ENCODE assay signal across 21 mouse cellular contexts in the genomic region with DNA sequence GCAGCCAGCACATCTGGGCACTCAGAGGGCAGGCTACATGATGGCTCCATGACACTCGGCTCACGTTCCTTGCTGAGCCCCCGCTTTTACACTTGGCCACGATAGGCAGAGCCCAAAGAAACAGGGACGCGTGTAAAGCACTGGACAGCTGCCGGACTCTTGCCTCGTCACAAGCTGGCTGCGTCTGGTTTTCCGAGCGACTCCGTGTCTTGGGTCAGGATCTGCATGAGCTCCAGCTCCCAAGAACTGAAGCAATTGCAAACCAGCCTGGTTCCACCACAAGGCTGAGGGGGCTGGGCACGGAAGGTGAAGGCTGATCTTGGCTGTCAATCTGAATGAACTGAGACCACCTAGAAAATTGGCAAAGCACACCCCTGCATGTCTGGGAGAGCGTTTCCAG.
DNase-seq lines count a peak whose midpoint lies in the region; ATAC-seq lines count a peak whose summit lies in the region.
"Had no signal": no experiment of that assay in that cellular context is flagged by ENCODE, and none has a peak within 500 bp of the region (broad histone marks: within the 10 kb centered on the region; RNA-seq: fewer than 3 reads in every experiment).

No protein-coding gene starts in this region.

- no peak overlapping the region for H3K4me2 ChIP-seq in midbrain, embryonic 11.5 days
- no peak overlapping the region for H3K4me2 ChIP-seq in midbrain, embryonic 13.5 days (replicated peaks)
- H3K4me2 ChIP-seq: forebrain, embryonic 12.5 days; hindbrain, embryonic 15.5 days; neural tube, embryonic 12.5 days had no signal

- no peaks in the 10 kb centered on the region for H3K9me3 ChIP-seq in midbrain, embryonic 11.5 days (ENCODE audit: control insufficient read depth, low read length)
- H3K9me3 ChIP-seq in midbrain, embryonic 13.5 days = no peaks in the 10 kb centered on the region
- H3K9me3 ChIP-seq: forebrain, embryonic 12.5 days; hindbrain, embryonic 15.5 days; neural tube, embryonic 12.5 days had no signal

- no peak overlapping the region for H3K9ac ChIP-seq in midbrain, embryonic 11.5 days (ENCODE audit: low read length)
- H3K9ac ChIP-seq in midbrain, embryonic 13.5 days (replicated peaks) = no peak overlapping the region
- H3K9ac ChIP-seq: forebrain, embryonic 12.5 days; hindbrain, embryonic 15.5 days; neural tube, embryonic 12.5 days had no signal

- WGBS in midbrain, embryonic 11.5 days = 91% methylated on average over 14 of the region's 14 CpGs
- WGBS in midbrain, embryonic 13.5 days = 91% methylated on average over 14 of the region's 14 CpGs

- intact Hi-C loops in gastrocnemius, postnatal 14 days (cut with DNase I; ENCODE audit: low total_unique reads) = loop anchor here (10.0 kb wide), 1 partner anchor 430 kb away; no protein-coding TSS in a partner anchor

- H3K4me1 ChIP-seq in midbrain, embryonic 11.5 days (ENCODE audit: control insufficient read depth, insufficient read depth, low read length) = peaks cover 5% of the 10 kb centered on the region
- H3K4me1 ChIP-seq in midbrain, embryonic 13.5 days (replicated peaks) = peaks cover 23% of the 10 kb centered on the region
- H3K4me1 ChIP-seq: neural tube, embryonic 12.5 days had no signal

- H3K4me3 ChIP-seq in midbrain, embryonic 11.5 days (ENCODE audit: low read depth, low read length) = no peak overlapping the region
- no peak overlapping the region for H3K4me3 ChIP-seq in midbrain, embryonic 13.5 days (replicated peaks)
- H3K4me3 ChIP-seq: erythroblast, embryonic 14.5 days; forebrain, embryonic 12.5 days; hindbrain, embryonic 15.5 days; neural tube, embryonic 12.5 days had no signal

- no peak overlapping the region for H3K27ac ChIP-seq in midbrain, embryonic 11.5 days (ENCODE audit: low read depth, low read length)
- H3K27ac ChIP-seq in midbrain, embryonic 13.5 days = no peak overlapping the region
- H3K27ac ChIP-seq: forebrain, embryonic 12.5 days; hindbrain, embryonic 15.5 days; neural tube, embryonic 12.5 days had no signal

- DNase-seq in cerebellum, postnatal 10 days = peak; percentile 68 to 69
- DNase-seq in cerebellum, adult 9-11 months = no peak
- peak; percentile 19 for DNase-seq in gastrocnemius, postnatal 14 days
- DNase-seq in gastrocnemius, postnatal 25 days = no peak
- DNase-seq in midbrain, embryonic 11.5 days (ENCODE audit: low spot score, missing footprints) = peak; percentile 65
- DNase-seq in lung, postnatal 4 days = peak; percentile 32 to 62
- DNase-seq: adrenal gland, postnatal 10 days; cerebellum, adult 8-10 months; heart, postnatal 4 days; kidney, postnatal 25 days; midbrain, embryonic 14.5 days; right cerebral cortex, postnatal 14 days; spleen, adult 18-20 months; thymus, postnatal 14 days had no signal

- no peaks in the 10 kb centered on the region for H3K27me3 ChIP-seq in midbrain, embryonic 11.5 days (ENCODE audit: control insufficient read depth, insufficient read depth, low read length)
- H3K27me3 ChIP-seq in midbrain, embryonic 13.5 days = peaks cover 3% of the 10 kb centered on the region; the same call in 1 of the 2 replicates
- H3K27me3 ChIP-seq: forebrain, embryonic 12.5 days; hindbrain, embryonic 15.5 days; neural tube, embryonic 12.5 days had no signal

- H3K36me3 ChIP-seq in midbrain, embryonic 11.5 days (ENCODE audit: control insufficient read depth, insufficient read depth, low read length) = no peaks in the 10 kb centered on the region
- no peaks in the 10 kb centered on the region for H3K36me3 ChIP-seq in midbrain, embryonic 13.5 days
- H3K36me3 ChIP-seq: forebrain, embryonic 12.5 days; hindbrain, embryonic 15.5 days; neural tube, embryonic 12.5 days had no signal

- ATAC-seq in midbrain, embryonic 11.5 days (ENCODE audit: low FRiP score) = no peak
- no peak for ATAC-seq in midbrain, embryonic 13.5 days
- ATAC-seq in CD4-positive, CD25-positive, alpha-beta regulatory T cell, adult 4 months = no peak
- ATAC-seq: intestine, postnatal 0 days had no signal

Comparison
In these comparisons a context has a peak if more than half of its experiments do, and no peak if none do; other contexts are left out.
1. DNase-seq: peak in cerebellum, postnatal 10 days (2 of 2), gastrocnemius, postnatal 14 days (single experiment), midbrain, embryonic 11.5 days (single experiment) and lung, postnatal 4 days (2 of 2); none in cerebellum, adult 9-11 months (single experiment) and gastrocnemius, postnatal 25 days (single experiment).